Mouse (Mus musculus): Measurements from ENCODE around the gene 1700001C19Rik. TPM values are rescaled to one million over a fixed set of nuclear protein-coding genes. Genes with fewer than 3 reads are reported as not detected.

1700001C19Rik gene
- polyA plus RNA-seq, 1 experiment from 2014 or later = 0.25 TPM

DNA sequence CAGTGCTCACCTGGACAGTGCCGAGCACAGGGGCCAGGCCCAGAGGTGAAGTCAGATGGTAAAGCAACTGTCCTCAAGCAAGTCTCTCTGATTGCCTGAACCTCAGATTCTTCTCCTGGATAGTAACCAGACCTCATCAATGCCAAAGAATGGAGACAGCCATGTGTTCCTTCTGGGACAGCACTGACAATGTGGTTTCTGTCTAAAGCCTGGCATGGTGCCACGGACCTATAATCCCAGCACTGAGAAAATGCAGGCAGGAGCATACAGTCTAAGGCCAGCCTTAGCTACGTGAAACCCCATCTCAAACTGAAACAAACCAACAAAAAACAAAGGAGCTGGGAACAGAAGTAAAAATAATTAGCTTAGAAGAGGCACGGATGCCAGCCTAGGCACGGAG is 33.5 kb upstream of the 1700001C19Rik start:
- WGBS = 47% methylated on average over 5 of the region's 5 CpGs
- H3K36me3 ChIP-seq = no peaks in the 10 kb centered on the region
- no peak overlapping the region for H3K4me2 ChIP-seq
- H3K4me3 ChIP-seq = no peak overlapping the region
- H3K27ac ChIP-seq = peak overlapping the region; percentile 66; the same call in 1 of the 2 replicates
- H3K9ac ChIP-seq = no peak overlapping the region
- no peaks in the 10 kb centered on the region; the same call in 1 of the 2 replicates for H3K9me3 ChIP-seq
- peaks cover 33% of the 10 kb centered on the region for H3K27me3 ChIP-seq
- peaks cover 41% of the 10 kb centered on the region for H3K4me1 ChIP-seq
- no peak for ATAC-seq (ENCODE audit: insufficient number of reproducible peaks, insufficient read depth, low FRiP score, low TSS enrichment, low read depth)

DNA sequence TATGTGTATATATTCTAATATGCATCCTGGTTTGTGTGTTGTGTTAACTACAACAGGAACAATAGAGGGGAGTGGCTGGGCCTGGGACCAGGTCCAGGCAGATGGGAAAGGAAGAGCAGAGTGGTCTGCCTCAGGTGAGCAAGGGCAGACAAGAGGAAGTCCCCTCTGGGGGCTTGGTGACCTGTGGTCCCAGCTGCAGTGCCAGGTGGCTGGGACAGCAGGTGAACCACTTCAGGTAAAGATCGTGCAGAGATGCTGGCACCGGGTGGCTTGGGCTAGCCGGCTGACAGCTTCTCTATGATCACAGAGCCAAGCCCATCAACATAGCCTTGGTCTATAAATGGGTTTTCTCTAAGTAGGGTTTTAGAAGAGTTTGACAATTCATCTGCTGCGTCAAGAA is 32.9 kb upstream of the 1700001C19Rik start:
- Histone ChIP-seq H3K27ac (no peak overlapping the region), H3K4me2 (no peak overlapping the region), H3K36me3 (no peaks in the 10 kb centered on the region), H3K9ac (no peak overlapping the region), H3K4me3 (no peak overlapping the region), H3K4me1 (peaks cover 47% of the 10 kb centered on the region), H3K9me3 (no peaks in the 10 kb centered on the region; the same call in 1 of the 2 replicates), H3K27me3 (peaks cover 33% of the 10 kb centered on the region)
- no peak for ATAC-seq (ENCODE audit: insufficient number of reproducible peaks, insufficient read depth, low FRiP score, low TSS enrichment, low read depth)
- WGBS = 84% methylated on average over 4 of the region's 4 CpGs

DNA sequence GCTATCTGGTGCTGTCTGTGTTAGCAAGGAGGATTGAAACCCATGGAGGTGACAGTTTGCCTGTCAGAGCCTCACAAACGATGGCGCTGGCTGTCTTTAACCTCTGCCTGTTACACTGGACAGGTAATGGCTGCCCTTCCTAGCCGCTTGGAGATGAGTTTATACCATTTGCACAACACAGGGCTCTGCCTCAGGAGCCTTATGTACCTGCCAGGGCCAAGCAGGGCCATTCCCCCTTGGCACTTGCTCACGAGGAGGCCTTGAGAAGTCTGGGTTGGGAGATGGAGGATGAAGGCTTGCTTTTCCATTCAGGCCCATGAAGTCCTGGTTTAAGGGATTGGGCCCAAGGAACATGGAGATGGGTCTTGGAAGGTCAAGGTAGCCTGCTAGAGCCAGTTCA is 32.5 kb upstream of the 1700001C19Rik start:
- Histone ChIP-seq H3K4me1 (peaks cover 48% of the 10 kb centered on the region), H3K4me2 (no peak overlapping the region), H3K36me3 (no peaks in the 10 kb centered on the region), H3K9me3 (no peaks in the 10 kb centered on the region; the same call in 1 of the 2 replicates), H3K27ac (no peak overlapping the region), H3K9ac (no peak overlapping the region), H3K4me3 (no peak overlapping the region), H3K27me3 (peaks cover 33% of the 10 kb centered on the region)
- no peak for ATAC-seq (ENCODE audit: insufficient number of reproducible peaks, insufficient read depth, low FRiP score, low TSS enrichment, low read depth)
- WGBS = 91% methylated on average over 4 of the region's 4 CpGs

DNA sequence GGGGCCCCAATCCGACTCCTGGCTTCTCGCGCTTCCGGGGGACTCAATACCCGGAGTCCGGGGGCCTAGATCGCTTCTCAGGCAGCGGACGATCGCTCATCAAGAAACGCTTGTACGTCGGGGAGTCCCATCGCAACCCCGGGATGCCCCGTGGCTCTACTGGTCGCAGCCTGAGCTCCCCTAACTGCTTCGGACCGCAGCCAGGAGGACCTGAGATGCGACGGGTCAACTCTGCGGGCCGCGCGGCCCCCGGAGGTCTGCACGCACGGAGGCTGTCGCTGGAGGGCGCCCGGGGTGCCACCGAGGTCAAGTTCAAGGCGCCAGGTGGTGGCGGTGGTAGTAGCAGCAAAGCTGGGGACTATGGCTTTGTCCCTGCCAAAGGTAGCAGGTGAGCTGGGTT is 31.3 kb upstream of the 1700001C19Rik start:
- WGBS = 13% methylated on average over 34 of the region's 34 CpGs
- Histone ChIP-seq H3K4me2 (peak overlapping the region; percentile 48), H3K4me3 (peak overlapping the region; percentile 34)

DNA sequence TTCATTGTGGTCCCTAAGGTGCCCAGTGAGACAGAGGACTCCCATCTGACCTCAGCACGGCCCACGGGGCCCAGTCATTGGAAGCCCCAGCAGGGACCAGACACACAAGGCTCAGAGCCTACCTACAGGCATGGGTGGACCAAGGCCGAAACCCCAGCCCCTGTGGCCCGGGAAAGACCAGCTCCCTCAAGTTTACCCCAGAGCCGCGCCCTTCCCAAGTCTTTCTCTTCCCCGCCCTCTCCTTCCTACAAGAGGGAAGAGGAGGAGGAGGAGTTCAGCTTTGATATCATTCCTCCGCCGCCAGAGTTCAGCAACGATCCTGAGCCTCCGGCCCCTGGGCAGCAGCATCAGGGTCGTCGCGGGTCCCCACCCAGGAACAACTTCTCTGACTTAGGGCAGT is 30.9 kb upstream of the 1700001C19Rik start:
- peaks cover 33% of the 10 kb centered on the region for H3K27me3 ChIP-seq
- H3K9ac ChIP-seq = peak overlapping the region; percentile 44; the same call in 1 of the 2 replicates
- H3K4me2 ChIP-seq = peak overlapping the region; percentile 48
- H3K4me1 ChIP-seq = peaks cover 46% of the 10 kb centered on the region
- peak overlapping the region; percentile 34 for H3K4me3 ChIP-seq
- H3K36me3 ChIP-seq = no peaks in the 10 kb centered on the region
- H3K9me3 ChIP-seq = no peaks in the 10 kb centered on the region
- no peak overlapping the region for H3K27ac ChIP-seq
- WGBS = 19% methylated on average over 14 of the region's 14 CpGs
- no peak for ATAC-seq (ENCODE audit: insufficient number of reproducible peaks, insufficient read depth, low FRiP score, low TSS enrichment, low read depth)

More for the DNA sequence above, 31.3 kb upstream of the 1700001C19Rik start:
- no peak for ATAC-seq (ENCODE audit: insufficient number of reproducible peaks, insufficient read depth, low FRiP score, low TSS enrichment, low read depth)
- Histone ChIP-seq H3K36me3 (no peaks in the 10 kb centered on the region), H3K9me3 (no peaks in the 10 kb centered on the region), H3K9ac (peak overlapping the region; percentile 44; the same call in 1 of the 2 replicates), H3K27me3 (peaks cover 33% of the 10 kb centered on the region), H3K27ac (no peak overlapping the region), H3K4me1 (peaks cover 48% of the 10 kb centered on the region)

DNA sequence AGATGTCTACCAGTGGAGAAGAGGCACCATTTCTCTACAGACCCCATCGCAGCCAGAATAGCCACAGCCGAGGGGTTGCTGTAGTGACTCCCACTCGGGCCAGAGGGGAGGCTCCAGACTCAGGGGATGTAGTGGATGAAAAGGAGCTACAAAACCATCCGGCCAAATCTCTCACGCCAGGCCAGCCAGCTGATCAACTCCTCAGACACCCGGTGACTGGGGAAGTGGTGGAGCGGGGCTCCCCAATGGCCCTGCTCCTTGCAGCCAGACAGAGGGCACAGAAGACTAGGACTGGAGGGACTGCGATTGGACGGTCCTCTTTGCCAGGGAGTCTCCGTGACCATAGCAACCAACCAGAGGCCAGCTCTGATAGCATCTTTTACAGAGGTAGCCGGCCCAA is 30.5 kb upstream of the 1700001C19Rik start:
- no peak for ATAC-seq (ENCODE audit: insufficient number of reproducible peaks, insufficient read depth, low FRiP score, low TSS enrichment, low read depth)
- WGBS = 65% methylated on average over 11 of the region's 11 CpGs
- Histone ChIP-seq H3K4me1 (peaks cover 44% of the 10 kb centered on the region), H3K4me2 (peak overlapping the region; percentile 48; the same call in 1 of the 2 replicates), H3K36me3 (no peaks in the 10 kb centered on the region), H3K9ac (no peak overlapping the region), H3K4me3 (no peak overlapping the region), H3K9me3 (no peaks in the 10 kb centered on the region), H3K27me3 (peaks cover 33% of the 10 kb centered on the region), H3K27ac (no peak overlapping the region)

DNA sequence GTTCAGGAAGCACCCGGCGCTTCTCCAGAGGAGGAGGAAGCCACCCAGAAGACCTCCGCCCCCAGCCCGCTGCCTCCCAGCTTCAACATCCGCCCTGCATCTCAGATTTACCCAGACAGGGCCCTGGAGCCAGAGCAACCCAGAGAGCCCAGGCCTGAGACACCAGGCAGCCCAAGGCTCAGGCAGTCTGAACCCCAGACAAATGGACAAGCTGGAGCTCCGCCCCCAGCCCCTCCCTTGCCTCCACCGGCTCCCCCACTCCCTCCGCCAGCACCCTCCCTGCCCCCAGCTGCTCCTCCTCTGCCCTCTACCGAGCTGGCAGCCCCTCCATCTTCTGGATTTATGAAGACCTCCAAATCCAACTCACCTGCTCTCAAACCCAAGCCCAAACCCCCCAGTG is 29.1 kb upstream of the 1700001C19Rik start:
- H3K9ac ChIP-seq = peak overlapping the region; percentile 46
- H3K27ac ChIP-seq = no peak overlapping the region
- 22% methylated on average over 9 of the region's 9 CpGs for WGBS
- H3K4me3 ChIP-seq = 0 out of 2 replicates have a peak overlapping the region, but pooled peaks have one; percentile 3
- peak overlapping the region; percentile 41 for H3K4me2 ChIP-seq
- no peaks in the 10 kb centered on the region for H3K36me3 ChIP-seq
- no peaks in the 10 kb centered on the region for H3K9me3 ChIP-seq
- peaks cover 33% of the 10 kb centered on the region for H3K27me3 ChIP-seq
- H3K4me1 ChIP-seq = peaks cover 44% of the 10 kb centered on the region
- ATAC-seq (ENCODE audit: insufficient number of reproducible peaks, insufficient read depth, low FRiP score, low TSS enrichment, low read depth) = no peak

DNA sequence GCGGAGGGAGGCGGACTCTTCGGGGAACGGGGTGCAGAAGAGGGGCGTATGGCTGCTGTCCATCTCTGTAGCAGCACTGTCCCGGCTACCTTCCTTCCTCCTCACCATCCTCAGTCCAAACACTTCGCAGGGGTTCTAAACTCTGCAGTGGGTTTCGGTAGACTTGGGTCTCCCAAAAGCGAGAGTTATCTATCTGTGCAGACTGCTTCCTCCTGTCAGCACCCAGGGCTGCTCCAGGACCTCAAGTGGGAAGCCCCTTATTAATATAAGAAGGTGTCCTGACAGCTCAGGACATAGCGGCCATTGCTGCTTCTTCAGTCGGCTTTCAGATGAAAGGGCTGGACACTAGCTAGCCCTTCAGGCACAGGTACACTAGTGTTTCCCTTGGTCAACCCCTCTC is 27.8 kb upstream of the 1700001C19Rik start:
- Histone ChIP-seq H3K4me3 (no peak overlapping the region), H3K9me3 (no peaks in the 10 kb centered on the region)
- 80% methylated on average over 11 of the region's 11 CpGs for WGBS

DNA sequence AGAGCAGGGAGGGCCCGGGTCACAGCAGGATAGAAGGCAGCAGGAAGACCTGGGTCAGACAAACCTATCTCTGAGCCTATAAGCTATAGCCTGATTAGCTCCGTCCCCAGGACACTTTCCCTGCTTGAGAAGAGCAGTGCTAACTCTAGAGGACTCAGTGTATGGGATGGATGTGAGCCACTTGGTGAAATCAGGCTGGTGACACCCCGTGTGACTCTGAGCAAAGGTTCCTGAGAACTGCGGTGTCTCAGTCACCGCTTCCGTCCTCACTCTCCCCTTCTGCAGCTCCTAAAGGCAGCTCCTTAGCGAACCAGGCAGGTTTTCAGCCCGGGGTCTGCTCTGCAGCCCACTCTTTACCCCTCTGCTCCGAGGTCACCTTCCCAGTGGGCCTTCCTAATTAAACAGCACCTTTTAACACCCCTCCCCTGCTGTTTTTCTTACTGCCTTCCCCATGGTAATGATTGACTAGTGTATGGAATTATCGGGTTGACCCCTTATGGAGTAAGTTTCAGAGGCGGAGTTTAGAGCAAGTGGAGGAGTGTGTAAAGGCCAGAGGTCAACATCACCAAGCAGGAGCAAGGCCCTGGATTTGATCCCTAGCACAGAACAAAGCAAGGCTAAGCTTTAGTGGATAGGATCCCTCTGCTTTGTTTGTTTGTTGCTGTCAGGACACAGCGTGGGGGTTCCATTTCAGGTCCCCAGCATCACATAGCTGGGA is 27.2 kb upstream of the 1700001C19Rik start:
- no peak overlapping the region for H3K4me3 ChIP-seq
- no peaks in the 10 kb centered on the region for H3K9me3 ChIP-seq
- ATAC-seq (ENCODE audit: insufficient number of reproducible peaks, insufficient read depth, low FRiP score, low TSS enrichment, low read depth) = no peak
- peaks cover 28% of the 10 kb centered on the region for H3K27me3 ChIP-seq
- no peaks in the 10 kb centered on the region for H3K36me3 ChIP-seq
- no peak overlapping the region for H3K4me2 ChIP-seq
- no peak overlapping the region for H3K9ac ChIP-seq
- no peak overlapping the region for H3K27ac ChIP-seq
- WGBS = 57% methylated on average over 12 of the region's 12 CpGs
- H3K4me1 ChIP-seq = peaks cover 32% of the 10 kb centered on the region

More for the DNA sequence above, 27.8 kb upstream of the 1700001C19Rik start:
- Histone ChIP-seq H3K9ac (0 out of 2 replicates have a peak overlapping the region, but pooled peaks have one; percentile 16), H3K27ac (no peak overlapping the region), H3K36me3 (no peaks in the 10 kb centered on the region), H3K4me2 (no peak overlapping the region), H3K27me3 (peaks cover 33% of the 10 kb centered on the region), H3K4me1 (peaks cover 32% of the 10 kb centered on the region)
- no peak for ATAC-seq (ENCODE audit: insufficient number of reproducible peaks, insufficient read depth, low FRiP score, low TSS enrichment, low read depth)

DNA sequence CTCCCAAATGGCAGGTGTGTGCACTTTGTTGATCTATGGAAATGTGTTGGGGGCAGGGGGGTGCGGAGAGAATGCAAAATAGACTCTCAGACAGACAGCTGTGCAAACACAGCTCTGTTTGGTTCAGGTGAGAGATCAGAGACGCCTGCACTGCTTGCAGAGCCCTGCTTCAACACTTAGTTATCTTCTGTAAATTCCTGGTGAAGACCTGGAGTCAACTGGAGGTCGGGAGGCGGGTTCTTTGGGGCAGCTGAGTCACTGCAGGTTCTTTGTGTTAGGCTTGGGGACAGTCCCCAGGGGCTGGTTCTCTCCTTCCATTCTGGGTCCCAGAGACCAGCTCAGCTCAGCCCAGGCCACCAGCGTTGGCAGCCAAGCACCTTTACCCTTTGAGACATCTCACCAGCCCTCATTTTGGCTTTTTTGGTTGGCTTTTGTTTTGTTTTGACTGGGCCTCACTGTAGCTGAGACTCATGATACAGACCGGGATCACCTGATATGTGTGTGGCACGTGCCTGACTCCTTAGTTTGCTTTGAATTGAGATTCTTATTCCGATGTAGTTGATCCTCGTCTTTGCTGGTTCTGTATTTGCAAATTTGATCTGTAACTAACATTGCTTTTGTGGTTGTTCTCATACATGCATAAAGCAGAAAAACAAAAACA is 25.7 kb upstream of the 1700001C19Rik start:
- Histone ChIP-seq H3K4me2 (no peak overlapping the region), H3K27me3 (peaks cover 13% of the 10 kb centered on the region), H3K9ac (no peak overlapping the region), H3K36me3 (no peaks in the 10 kb centered on the region), H3K4me3 (no peak overlapping the region), H3K4me1 (peaks cover 21% of the 10 kb centered on the region), H3K9me3 (no peaks in the 10 kb centered on the region), H3K27ac (no peak overlapping the region)
- WGBS = 50% methylated on average over 9 of the region's 9 CpGs
- no peak for ATAC-seq (ENCODE audit: insufficient number of reproducible peaks, insufficient read depth, low FRiP score, low TSS enrichment, low read depth)

DNA sequence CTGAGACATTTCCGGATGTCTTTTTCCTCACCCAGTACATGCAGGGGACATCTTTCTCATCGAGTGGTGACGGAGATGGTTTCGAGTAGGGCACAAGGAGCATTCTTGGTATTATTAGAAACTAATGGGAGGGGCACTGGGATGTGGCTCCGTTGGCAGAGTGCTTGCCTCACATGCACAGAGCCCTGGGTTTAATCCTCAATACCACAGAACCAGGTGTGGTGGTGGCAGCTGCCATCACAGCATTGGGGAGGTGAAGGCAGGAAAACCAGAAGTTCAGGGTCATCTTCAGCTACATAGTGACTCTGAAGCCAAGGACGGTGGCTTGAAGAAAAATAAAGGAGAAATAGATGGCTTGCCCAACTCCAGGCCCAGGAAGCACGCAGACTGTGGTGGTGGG is 25.0 kb upstream of the 1700001C19Rik start:
- H3K27me3 ChIP-seq = peaks cover 6% of the 10 kb centered on the region
- no peak overlapping the region for H3K4me3 ChIP-seq
- H3K9me3 ChIP-seq = no peaks in the 10 kb centered on the region
- no peak overlapping the region for H3K4me2 ChIP-seq
- ATAC-seq (ENCODE audit: insufficient number of reproducible peaks, insufficient read depth, low FRiP score, low TSS enrichment, low read depth) = no peak
- 80% methylated on average over 7 of the region's 7 CpGs for WGBS
- no peak overlapping the region for H3K27ac ChIP-seq
- H3K9ac ChIP-seq = no peak overlapping the region
- no peaks in the 10 kb centered on the region for H3K36me3 ChIP-seq
- H3K4me1 ChIP-seq = peaks cover 20% of the 10 kb centered on the region

DNA sequence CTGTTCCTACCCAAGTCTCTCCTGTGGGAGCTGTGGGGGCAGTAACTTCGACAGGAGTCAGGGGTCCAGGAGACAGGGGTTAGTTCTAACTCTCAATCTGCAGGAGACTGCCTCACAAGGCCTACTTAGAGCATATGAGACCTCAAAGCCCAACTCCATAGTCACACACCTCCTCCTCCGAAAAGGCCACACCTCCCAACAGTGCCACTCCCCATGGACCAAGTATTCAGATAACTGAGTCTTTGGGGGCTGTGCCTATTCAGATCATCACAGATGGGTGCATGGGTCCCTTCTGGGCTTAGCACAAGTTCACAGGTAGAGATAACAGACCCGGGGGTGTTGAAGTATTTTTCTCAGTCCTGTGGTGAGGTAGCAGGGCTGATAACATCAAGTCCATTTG is 24.5 kb upstream of the 1700001C19Rik start:
- H3K27ac ChIP-seq = no peak overlapping the region
- no peak for ATAC-seq (ENCODE audit: insufficient number of reproducible peaks, insufficient read depth, low FRiP score, low TSS enrichment, low read depth)
- no peaks in the 10 kb centered on the region for H3K36me3 ChIP-seq
- no peak overlapping the region for H3K9ac ChIP-seq
- 79% methylated on average over 3 of the region's 3 CpGs for WGBS
- no peak overlapping the region for H3K4me3 ChIP-seq
- H3K27me3 ChIP-seq = peaks cover 1% of the 10 kb centered on the region
- H3K9me3 ChIP-seq = no peaks in the 10 kb centered on the region
- no peak overlapping the region for H3K4me2 ChIP-seq
- peaks cover 20% of the 10 kb centered on the region for H3K4me1 ChIP-seq

Data from embryonic facial prominence, embryonic 13.5 days (tissue).